Mouse (Mus musculus) c-Kit-positive CD71-positive TER-119-positive erythroid progenitor cells, embryonic 14.5 days (primary cell): ENCODE results near the gene Mcm2.

Source experiments
- DNase-seq: peaks from one replicate; pipeline ENCODE4 v3.0.0-alpha.2; 2013; ENCODE audit warnings: low spot score

The Mcm2 gene

DNA sequence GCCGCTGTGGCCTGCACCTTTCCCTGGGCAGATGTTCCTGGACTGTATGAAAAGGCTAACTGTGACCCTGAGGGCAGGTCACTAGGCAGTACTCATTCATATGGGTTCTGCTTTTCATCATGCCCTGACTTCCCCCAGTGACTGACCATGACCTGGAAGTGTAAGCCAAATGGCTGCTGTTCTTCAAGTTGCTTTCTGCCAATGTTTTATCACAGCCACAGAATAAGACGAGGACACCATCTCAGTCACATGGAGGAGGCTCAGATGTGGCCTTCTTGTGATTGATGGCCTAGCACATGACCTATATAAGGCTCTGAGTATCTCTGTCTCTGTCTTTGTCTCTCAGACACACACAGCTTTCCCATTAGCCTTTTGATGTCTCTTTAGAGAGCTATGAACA lies 51.0 kb downstream of the Mcm2 start:
- no peak for DNase-seq

GRCm38 (mm10) chr6:88844901-88845565 lies 53.5 kb downstream of the Mcm2 start:
- no peak for DNase-seq

GRCm38 (mm10) chr6:88843781-88844725 lies 54.5 kb downstream of the Mcm2 start:
- no peak for DNase-seq

GRCm38 (mm10) chr6:88843241-88843640 lies 55.3 kb downstream of the Mcm2 start:
- DNase-seq = no peak

DNA sequence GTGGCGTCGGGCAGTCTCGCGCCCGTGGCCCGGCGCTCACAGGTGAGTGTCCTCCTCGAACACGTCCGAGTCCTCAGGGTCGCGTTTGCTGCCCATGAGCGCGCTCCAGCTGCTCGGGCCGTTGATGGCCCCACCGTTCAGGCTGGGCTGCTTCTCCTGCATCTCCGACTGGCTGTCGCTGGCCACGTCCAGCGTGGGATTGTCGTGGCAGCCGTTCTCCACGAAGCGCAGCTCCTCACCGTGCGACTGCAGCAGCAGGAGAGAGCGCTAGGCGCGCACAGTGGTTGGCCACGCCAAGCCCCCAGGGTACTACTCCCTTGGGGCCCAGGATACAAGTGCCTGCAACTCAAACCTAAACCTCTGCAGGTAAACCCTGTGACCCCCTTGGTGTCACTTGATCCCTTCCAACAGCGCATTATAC lies 55.8 kb downstream of the Mcm2 start:
- DNase-seq = no peak

- DNase-seq = peak; percentile 100
These were observed 56.5 kb downstream of the Mcm2 start, which contains the start of gene Abtb1 for GRCm38 (mm10) chr6:88841781-88842689. Gene Abtb1, minus strand, starts transcription at chr6:88841984.

DNA sequence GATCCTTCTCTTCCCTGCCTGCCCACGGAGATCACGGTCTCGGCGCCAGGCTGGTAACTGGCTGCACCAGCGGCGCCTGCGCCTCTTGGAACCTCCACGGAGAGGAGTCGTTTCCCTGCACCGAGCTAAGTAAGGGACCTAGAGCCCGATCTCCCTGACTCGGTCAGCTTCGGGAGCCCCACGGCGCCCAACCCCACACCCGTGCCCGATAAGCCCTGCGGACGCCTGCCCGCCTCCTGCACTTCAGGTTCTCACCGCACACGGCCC lies 57.1 kb downstream of the Mcm2 start:
- DNase-seq = no peak

DNA sequence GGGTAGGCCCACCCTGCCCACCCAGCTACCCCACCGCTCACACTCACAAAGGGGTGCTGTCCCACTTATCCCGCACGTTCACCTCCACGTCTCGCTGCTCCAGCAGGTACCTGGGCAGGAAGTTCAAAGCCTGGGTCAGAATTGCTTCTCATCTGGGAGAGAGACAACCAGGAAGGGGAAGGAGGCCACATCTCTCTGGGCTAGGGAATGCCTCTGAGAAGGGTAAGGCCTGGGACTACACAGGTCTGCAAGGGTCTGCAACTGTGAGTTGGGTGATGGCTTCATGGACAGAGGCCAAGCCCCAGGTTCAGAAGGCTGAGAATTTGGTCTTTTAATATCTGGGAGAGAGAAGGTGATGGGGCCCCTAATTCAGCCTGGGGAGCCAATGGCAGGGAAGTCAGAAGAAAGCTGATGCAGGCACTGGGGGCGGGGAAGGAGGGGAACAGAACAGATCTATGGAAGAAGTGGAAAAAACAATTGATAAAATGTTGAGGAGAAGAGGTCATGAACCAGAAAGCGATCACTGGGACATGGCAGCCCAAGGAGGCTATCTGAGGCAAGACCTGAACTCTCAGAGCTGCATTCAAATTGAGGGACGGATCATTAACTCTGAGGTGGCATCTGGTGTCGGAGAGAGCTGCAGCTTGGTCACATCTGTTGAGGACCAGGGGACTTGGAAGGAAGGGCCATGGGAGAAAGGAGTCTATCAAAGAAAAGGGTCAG lies 57.6 kb downstream of the Mcm2 start:
- no peak for DNase-seq

- no peak for DNase-seq
These were observed 58.4 kb downstream of the Mcm2 start for GRCm38 (mm10) chr6:88840211-88840610.

DNA sequence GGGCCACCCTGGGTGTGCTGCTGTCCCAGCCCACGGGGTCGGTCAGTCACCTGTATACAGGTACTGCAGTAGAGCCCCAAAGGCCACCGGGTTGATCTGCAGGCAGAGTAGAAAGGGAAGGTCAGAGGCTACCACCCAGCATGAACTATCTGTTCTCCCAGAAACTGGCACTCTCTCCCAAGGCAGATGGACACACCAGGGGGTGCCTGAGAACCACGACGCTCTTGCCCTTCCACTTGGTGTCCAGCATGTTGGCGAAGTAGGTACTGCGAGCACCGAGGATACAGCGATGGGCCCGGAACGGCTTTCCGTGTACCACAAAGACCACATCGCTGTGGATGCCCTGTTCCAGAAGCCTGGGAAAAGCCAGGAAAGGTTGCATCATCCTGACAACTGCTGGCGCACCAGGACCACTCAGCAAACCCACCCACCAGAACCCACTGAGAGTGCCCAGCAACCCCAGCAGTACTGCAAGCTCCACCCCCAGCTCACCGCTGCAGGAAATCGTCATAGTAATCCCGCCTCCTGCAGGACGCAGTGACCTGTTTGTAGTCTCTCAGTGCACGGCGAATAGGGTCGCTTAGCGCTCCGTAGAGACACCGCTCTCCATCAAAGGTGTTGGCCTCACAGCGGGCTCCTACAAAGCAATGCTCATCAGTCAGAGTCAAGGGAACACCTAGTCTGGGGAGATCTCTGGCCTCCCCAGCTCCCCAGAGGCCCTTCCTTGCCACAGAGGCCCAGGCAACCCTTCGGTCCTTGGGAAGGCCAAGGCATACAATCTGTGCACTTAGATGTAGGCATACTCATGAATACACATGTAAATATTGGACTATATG lies 59.2 kb downstream of the Mcm2 start:
- DNase-seq = no peak

DNA sequence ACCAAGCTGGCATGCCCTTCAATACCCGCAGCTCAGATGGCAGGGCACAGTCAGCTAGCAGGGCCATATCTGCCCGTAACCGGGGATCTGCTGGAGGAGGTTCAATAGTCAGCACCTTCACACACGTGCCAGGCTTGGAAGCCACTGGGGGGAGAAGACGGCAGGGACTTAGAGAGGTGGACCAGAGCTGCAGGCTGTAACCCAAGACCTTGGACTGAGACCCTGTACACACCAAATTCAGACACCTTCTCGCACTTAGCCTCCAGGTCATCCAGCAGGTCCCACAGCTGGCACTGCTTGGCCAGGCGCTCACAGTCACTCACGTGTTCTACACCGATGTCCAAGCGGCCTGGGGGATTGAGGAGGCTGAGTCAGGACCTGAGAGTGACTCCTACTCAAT lies 60.0 kb downstream of the Mcm2 start:
- no peak for DNase-seq

DNA sequence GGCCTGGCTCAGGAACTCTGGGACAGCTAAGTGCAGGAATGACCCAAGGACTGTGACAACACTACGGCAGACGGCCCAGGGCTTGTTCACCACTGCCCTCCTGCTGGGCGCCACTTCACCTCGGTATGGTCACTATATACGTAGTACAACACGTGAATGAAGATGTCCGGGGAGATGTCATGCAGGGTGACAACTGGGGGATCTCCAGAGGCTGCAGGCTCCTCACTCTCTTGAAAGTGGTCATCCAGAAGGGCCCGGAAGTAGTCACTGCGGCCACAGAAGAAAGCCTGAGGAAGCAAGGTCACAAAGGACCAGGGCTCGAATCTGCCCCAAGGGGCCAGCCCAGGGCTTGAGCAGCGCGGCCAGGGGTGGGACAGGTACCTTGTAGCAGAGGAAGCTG lies 60.6 kb downstream of the Mcm2 start:
- DNase-seq = no peak

DNA sequence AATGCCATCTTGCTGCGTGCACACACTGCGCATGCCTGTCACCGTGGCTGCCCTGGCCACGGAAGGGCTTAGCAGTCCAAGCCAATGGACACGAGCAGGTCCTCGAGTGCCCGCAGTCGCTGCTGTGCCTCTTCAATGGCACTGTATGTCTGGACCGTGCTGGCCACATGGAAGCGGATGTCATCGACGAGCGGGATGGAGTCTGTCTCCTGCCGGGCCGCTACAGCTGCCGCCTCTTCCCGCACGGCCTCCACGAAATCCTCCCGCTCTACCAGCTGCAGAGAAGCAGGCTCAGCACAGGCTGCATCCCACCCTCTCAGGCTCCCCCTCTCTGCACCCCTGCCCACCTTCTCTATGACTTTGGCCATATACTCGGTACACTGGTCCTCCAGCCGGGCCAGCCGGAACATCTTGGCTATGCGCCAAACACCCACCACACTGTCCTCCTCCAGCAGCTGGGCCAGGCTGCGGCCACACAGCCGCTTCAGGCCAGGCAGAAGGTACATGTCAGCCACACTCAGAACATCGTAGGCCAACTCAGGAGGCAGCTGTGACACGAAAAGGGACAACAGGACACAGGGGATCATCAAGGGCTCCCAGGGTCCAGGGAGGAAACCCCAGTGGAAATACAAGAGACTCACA lies 62.3 kb downstream of the Mcm2 start:
- DNase-seq = no peak

DNA sequence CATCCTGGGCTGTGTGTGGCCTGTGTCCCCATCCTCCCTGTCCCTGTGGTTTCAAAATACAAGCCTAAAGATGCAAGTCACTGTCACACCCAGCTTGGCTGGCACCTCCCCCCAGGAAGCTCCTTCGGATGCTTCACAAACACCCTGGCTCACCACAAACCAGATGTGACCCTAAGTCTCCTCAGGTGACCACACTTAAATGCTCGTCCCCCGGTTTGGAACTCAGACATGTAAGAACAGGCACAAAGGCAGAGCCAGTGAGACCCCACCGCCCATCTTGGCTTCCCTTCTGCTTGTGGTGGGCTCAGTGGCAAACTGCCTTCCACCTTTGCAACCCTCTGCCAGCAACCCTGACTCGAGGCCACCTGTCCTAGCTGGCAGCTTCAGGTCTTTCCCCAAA lies 63.5 kb downstream of the Mcm2 start:
- peak; percentile 59 for DNase-seq
